ENCODE assay signal across 20 mouse cellular contexts in genomic region chr4:63906050-63906449, GRCm38 (mm10). TPM values are rescaled to one million over a fixed set of nuclear protein-coding genes. Genes with fewer than 3 reads are reported as not detected.
"Had no signal": no experiment of that assay in that cellular context is flagged by ENCODE, and none has a peak within 500 bp of the region (broad histone marks: within the 10 kb centered on the region; RNA-seq: fewer than 3 reads in every experiment).

No protein-coding gene starts in this region.

- H3K4me3 ChIP-seq: megakaryocyte, embryonic 14.5 days; midbrain, embryonic 13.5 days; midbrain, embryonic 15.5 days; myocyte; neural tube, embryonic 13.5 days; neural tube, embryonic 15.5 days; stomach, embryonic 15.5 days had no signal

- H3K27ac ChIP-seq: macrophage; midbrain, embryonic 13.5 days; midbrain, embryonic 15.5 days; neural tube, embryonic 13.5 days; neural tube, embryonic 15.5 days; stomach, embryonic 15.5 days; stomach, postnatal 0 days had no signal

- H3K27me3 ChIP-seq: megakaryocyte, embryonic 14.5 days; midbrain, embryonic 13.5 days; midbrain, embryonic 15.5 days; neural tube, embryonic 13.5 days; neural tube, embryonic 15.5 days; stomach, embryonic 15.5 days had no signal

- H3K4me1 ChIP-seq: megakaryocyte, embryonic 14.5 days; midbrain, embryonic 13.5 days; midbrain, embryonic 15.5 days; neural tube, embryonic 13.5 days; neural tube, embryonic 15.5 days; stomach, embryonic 15.5 days had no signal

- H3K9ac ChIP-seq: lung, embryonic 14.5 days; midbrain, embryonic 13.5 days; midbrain, embryonic 15.5 days; neural tube, embryonic 13.5 days; neural tube, embryonic 15.5 days; stomach, embryonic 15.5 days had no signal

- DNase-seq: lung, adult 18-20 months; lung, embryonic 14.5 days; lung, postnatal 10 days; retina, postnatal 1 day; right cerebral cortex, adult 18-20 months; right cerebral cortex, postnatal 14 days; thymus, adult 2 months; thymus, postnatal 25 days; thymus, postnatal 4 days had no signal

- ATAC-seq: midbrain, embryonic 13.5 days; midbrain, embryonic 15.5 days had no signal

- H3K4me2 ChIP-seq: lung, embryonic 14.5 days; midbrain, embryonic 11.5 days; midbrain, embryonic 13.5 days; midbrain, embryonic 15.5 days; neural tube, embryonic 13.5 days; neural tube, embryonic 15.5 days; stomach, embryonic 15.5 days had no signal

- H3K36me3 ChIP-seq: midbrain, embryonic 13.5 days; midbrain, embryonic 15.5 days; neural tube, embryonic 13.5 days; neural tube, embryonic 15.5 days; stomach, embryonic 15.5 days had no signal

- H3K9me3 ChIP-seq: megakaryocyte, embryonic 14.5 days; midbrain, embryonic 13.5 days; midbrain, embryonic 15.5 days; neural tube, embryonic 13.5 days; neural tube, embryonic 15.5 days; stomach, embryonic 15.5 days had no signal

RNA-seq across cellular contexts. Expression of gene Tnfsf8, which starts 44.9 kb away (rescaled TPM):
- polyA plus RNA-seq: midbrain, embryonic 11.5 days; midbrain, embryonic 13.5 days; midbrain, embryonic 15.5 days; neural tube, embryonic 11.5 days; neural tube, embryonic 13.5 days; neural tube, embryonic 15.5 days; stomach, postnatal 0 days had no signal
